Mouse (Mus musculus): ENCODE results near the gene Kansl1.

DNA sequence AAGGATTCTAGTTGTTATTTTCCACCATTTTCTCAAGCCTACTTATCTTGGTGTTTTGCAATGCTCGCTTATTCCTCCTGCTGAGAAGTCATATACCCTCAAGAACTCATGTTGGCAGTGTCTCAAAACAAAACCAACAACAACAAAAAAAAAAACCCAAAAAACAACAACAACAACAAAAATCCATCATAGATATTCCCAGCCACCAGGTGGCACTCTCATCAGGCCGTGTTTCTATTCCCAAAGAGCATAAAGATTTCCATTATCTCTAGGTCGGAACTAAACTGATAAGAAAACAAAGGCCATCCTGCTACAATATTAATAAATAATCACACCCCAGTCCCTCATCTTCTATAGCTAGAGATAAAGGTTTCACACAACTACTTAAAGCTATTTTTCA, 121.7 kb downstream of the Kansl1 start:
- TF ChIP-seq CTCF (IDR thresholded peaks at IDR 0.05; ENCODE audit: extremely low read depth, insufficient read length, insufficient replicate concordance, low read depth, low read length) (no peak), POLR2A (IDR thresholded peaks at IDR 0.05; ENCODE audit: low read depth, low read length) (no peak)
